Mouse (Mus musculus): ENCODE data around the gene A630001G21Rik. TPM values are rescaled to one million over a fixed set of nuclear protein-coding genes. Genes with fewer than 3 reads are reported as not detected.

Gene A630001G21Rik
- total RNA-seq, 2 experiments from 2014 or later: 0.36 to 0.43 TPM

DNA sequence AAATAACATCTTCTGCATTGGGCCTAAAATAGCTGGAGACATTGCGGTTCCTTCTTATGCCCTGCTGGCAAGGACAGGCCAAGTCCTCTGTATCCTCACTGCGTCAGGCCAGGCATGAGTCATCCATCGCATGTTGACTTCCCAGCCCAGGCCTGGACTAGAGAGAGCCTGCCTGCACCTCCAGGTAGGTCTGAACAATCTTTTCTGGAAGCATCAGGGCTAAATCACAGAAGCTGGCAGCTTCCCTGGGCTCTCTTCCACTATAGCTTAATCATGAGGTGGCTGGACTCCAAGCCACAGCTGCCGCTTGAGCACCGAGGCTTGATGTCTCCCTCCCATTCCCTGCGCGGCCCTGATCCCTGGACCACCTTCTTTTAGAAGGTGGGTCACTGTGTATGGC lies 3.3 kb downstream of the A630001G21Rik start:
- no peak for DNase-seq (ENCODE audit: low spot score in 2 of 2)

DNA sequence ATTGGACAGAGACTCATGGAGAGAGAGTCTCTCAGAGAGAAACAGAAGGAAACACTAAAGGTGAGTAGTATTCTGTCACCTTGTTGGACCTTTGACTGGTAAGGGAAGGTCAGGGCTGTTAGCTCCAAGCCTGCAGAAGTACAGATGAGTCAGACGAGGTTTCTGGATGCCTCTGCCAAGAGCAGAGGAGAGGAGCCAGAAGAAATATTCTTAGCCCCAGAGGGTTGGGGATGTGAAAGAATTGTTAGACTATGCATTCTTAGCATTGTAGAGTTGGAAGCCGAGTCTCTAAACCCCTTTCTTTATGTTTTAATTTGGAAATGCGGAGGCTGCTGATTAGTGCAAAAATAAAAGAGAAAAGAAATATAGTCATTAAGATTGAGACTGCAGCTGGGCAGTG lies 6.5 kb downstream of the A630001G21Rik start:
- no peak for DNase-seq (ENCODE audit: low spot score in 2 of 2)

DNA sequence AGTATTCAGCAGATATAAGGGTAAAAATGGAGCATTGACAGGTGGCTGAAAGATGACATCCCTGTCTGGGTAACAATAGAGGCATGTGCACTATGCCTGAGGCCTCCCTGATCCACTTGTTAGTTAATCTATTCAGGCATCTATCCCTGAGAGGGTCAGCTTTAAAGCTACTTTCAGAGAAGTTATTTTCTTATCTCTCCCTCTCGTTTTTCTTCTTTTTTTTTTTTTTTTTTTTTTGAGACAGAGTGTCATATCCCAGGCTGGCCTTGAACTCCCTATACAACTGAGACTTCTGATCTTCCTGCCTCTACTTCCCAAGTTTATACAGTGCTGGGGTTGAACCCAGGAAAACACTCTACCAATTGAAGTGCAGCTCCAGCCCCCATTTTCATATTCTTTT lies 10.7 kb downstream of the A630001G21Rik start:
- DNase-seq (ENCODE audit: low spot score in 2 of 2): no peak

DNA sequence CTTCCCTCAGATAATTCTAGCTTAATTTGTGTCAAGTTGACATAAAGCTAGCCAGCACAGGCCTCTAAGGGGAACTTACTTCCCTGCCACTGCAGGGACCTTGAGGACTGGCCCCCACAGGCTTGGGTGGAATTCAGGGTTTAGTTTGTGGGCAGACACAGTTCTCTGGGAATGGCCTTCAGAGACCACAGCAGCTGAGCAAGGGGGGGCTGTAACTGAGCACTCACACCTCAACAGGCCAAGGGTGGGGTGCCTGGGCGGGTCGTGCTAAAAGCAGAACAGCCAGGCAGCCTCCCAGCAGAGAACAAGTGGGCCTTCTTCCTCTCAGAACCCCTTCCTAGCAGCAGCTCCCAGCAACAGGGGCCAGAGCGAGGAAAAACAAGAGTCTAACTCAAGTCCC lies 12.3 kb downstream of the A630001G21Rik start:
- DNase-seq (ENCODE audit: low spot score in 2 of 2): no peak

DNA sequence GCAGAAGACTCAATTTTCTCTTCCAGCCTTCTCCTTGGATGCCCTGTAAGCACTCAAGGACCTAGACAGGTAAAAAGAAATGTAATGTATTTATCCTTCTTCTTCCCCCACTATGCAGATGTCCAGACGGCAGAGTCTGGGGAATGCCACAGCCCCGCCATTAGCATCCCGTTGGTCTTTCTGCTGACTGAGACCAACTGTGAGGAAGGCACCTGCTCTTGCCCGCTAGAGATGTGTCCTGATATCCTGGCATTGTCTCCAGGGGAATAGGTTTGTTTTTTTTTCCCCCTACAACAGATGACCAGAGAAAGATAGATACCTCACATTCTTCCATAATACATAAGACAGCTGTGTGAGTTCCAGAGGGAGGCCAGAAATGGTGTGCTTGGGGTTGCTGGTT lies 14.2 kb downstream of the A630001G21Rik start:
- DNase-seq (ENCODE audit: low spot score in 2 of 2): no peak

DNA sequence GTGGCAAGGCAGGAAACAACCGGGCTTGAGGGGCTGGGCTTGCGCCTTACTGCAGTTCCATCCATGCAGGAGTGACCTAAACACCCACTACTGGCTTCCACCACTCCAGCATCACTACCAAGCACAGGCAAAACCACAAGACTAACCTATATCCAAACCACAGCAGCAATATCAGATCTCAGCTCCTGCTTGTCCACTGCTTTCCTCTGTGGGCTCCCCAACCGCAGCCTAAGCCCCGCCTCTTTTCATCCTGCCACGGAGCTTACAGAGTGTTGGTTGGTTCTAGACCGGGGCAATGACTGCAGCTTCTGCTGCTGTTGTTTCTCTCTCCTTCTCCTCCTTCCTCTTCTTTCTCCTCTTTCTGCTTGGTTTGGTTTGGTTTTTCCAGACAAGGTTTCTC lies 15.1 kb downstream of the A630001G21Rik start:
- no peak for DNase-seq (ENCODE audit: low spot score in 2 of 2)

DNA sequence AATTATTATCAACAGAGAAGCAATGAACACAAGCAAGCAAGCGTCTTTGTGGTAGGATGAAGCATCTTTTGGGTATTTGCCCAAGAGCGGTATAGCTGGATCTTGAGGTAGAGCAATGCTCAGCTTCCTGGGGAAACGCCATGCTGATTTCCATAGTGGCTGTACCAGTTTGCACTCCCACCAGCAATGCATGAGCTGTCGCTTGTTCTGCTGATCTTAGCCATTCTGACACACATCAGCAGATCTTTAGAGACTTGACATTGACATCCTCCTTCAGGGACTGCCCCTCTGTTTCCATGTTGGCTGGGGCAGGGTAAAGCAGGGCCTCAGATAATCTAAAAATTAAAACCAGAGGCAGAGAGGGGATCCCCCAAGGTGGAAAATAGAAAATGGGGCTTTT lies 16.8 kb downstream of the A630001G21Rik start:
- no peak for DNase-seq (ENCODE audit: low spot score in 2 of 2)

DNA sequence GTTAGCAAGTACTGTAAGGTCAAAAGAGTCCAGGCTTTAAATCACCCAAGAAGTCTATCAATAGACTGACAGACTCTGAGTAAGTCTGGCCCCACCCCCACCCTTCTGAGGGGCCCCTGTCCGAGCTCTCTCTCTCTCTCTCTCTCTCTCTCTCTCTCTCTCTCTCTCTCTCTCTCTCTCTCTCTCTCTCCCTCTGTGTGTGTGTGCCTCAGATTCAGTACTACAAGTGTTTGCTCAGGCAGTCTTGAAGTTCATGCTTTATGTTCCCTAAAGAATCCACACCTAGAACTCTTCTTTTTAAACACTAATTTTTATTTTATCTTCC lies 19.5 kb downstream of the A630001G21Rik start:
- no peak for DNase-seq (ENCODE audit: low spot score in 2 of 2)

DNA sequence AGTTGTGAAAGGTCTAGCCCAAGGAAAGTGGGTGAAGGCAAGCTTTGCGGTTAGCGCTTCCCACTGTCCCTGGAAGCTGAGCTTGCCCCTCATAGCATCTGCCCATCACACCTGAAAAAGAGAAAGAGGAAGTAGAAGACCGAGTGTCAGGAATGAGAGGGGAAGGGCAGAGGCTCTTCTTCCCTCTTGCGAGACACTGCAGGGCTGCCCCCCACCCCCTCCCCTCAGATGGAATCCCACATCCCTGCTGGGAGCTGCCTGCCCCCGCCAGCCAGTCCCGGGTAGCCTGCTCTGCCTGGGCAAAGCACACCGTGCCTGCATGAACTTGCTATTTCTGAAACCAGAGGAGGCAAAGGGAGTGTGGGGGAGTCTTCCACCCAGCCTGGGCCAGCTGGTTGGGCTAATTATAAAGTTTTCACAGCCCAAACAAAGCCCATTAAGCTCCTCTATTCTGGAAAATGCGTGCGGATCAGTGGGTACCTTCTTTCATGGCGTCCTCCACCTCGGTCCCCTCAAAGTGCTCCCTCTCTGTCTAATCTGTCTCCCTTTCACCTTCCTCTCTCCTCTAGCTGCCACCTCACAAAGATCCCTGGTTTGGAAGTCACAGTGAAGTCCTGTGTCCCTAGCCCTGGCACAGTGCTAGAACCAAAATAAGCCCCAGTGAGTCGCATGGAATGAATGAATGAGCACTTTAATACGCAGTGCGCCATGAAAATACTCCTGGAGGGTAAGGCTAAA lies 20.0 kb downstream of the A630001G21Rik start:
- peak in 1 of 2 experiments; percentile 14 for DNase-seq (ENCODE audit: low spot score in 2 of 2)

DNA sequence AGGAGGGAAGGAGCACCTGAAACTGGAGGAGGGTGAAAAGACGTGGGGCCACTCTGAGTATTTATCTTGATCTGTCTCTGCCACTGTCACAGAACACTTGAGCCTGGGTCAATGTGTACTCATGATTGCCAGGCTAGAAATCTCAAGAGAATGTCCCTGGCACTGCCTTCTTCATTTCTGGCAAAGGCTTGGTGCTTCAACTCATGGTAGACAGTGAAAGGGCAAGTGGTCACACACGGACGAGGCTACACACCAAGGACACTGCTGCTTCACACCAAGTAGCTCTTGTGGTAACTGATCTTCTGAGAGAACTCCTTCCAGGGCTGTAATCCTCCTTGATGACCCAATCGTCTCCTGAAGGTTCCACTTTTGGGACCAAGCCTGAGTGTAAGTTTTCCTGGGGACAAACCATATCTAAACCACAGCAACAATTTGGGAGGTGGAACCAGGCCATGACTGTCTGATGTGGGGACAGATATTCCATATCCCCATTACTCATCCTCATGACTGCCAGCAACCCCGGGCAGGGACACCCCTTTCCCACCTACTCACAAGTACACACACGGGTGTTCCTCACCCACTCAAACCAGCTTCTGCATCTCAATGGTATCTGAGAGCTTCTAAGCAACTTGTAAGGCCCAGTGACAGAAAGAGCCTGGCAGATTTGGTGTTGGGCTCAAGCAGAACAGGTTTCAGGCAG lies 20.8 kb downstream of the A630001G21Rik start:
- no peak for DNase-seq (ENCODE audit: low spot score in 2 of 2)

DNA sequence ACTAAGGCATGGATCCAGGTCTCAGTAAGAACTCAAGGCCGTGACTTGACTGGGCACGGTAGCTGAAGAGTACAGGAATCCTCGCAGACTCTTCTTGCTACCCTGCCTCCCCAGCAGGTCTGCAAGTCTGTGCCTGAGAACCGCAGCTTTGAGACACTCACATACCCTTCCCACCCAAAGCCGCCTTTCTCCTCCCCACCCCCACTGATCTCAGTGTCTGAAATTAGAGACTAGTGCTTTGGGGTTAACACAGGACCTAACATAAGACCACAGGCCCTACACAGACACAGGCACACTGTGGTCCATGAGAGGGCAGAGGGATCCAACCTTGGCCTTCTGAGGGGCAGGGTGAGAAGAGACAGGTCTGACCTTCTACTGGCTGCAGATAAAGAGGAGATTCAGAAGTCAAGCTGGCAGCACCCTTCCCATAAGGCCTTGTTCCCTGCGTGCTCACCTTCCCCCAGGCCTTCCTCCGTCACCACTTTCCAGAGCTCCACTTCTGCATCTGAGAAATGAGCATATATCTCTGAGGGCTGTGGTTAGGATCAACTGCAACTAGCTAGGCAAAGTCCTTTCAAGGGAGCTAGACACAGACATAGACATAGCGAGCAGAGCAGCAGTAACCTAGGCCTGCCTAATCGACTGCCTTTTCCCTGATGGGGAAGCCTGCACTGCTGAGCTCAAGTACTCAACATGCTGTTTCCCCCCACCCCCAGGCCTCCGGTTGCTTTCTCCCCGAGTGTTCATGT lies 26.3 kb downstream of the A630001G21Rik start:
- DNase-seq (ENCODE audit: low spot score in 2 of 2): no peak

DNA sequence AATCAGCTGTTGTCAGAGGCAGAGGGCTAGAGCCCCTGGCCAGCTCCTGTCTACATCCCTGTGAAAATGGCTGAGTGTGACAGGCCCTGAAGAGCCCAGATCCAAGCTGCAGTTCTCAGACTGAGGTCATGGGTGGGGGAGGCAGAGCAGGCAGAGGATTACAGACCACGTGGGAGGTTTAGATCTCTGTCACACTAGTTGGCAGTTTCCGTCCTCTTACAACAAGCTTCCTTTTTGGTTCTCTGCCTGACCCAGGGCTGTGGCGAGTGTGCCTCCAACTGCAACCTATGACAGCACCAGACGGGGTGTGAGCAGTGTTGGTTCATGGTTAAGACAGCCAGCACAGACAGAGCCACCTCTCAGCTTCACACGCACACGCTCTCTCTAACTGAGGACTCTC lies 26.9 kb downstream of the A630001G21Rik start:
- peak in 1 of 2 experiments; percentile 13 for DNase-seq (ENCODE audit: low spot score in 2 of 2)

DNA sequence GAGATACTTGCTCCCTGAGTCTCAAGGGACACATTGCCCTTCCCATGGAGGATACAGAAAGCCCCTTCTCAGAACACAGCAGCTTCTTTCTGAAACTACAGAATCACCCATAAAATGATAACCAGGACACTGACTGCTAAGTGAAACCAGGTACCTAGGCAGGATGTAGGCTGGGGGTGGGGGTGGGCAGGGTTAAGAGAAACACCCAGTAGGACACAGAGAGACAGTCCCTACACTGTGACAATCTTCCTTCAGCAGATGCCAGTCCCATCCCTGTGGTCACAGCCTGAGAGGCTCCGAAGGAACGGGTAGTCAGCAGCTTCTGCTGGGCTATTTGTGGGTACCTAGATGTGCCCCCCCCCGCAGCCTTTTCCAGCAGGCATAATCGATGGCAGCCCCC lies 27.8 kb downstream of the A630001G21Rik start:
- DNase-seq (ENCODE audit: low spot score in 2 of 2): no peak

DNA sequence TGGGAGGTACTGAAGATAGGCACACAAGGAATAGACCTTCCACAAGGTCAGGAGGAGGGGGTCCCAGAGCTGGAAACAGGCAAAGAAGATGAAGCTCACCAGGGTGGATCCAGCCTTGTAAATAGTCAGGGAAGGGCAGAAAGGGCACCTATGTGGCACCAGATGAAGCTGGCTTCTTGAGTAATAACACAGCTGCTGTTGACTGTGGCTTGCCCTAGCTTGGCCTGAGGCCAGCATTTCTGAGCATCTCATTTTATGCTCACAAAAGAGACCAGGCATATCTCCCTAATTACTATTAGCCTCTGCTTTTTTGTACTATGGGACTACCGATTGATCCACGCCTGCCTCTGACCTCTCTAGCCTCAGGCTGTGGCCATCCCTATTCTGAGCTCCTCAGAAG lies 28.6 kb downstream of the A630001G21Rik start:
- no peak for DNase-seq (ENCODE audit: low spot score in 2 of 2)

DNA sequence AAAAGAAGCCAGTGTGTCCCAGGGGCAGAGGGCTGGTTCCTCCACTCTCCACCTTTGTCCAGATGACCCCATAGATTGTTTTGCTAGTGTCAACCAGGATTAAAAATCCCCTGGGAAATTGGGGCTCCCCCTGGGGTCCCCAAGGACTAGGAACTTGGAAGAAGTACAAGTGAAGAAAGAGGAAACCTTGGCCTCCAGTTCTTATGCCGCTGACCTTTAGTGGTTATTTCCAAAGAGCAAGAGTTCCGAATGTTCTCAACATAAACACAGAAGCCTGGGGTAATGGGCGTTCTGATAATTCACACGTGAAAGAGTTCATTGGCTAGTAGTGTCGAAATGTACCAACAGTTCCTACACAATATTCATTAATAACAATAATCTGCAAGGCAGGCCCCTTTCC lies 31.9 kb downstream of the A630001G21Rik start:
- no peak for DNase-seq (ENCODE audit: low spot score in 2 of 2)

DNA sequence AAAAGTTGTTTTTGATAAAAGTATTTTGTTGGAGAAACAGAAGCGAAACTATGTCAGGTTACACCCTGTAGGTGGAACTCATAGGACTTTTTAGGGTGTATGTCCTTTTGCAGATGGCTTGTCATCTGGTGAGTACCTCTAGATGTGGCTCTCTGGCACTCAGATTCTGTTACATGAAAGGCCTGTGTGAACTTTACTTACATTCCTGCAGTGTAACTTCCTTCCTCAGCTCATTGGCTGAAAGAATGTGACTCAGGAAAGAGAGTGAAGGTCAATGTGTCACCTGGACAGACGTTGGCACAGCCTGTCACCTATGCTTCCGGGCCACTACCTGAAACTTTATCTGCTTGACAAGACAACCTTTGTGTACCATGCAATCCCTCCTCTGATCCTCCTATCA lies 33.9 kb downstream of the A630001G21Rik start:
- no peak for DNase-seq (ENCODE audit: low spot score in 2 of 2)

DNA sequence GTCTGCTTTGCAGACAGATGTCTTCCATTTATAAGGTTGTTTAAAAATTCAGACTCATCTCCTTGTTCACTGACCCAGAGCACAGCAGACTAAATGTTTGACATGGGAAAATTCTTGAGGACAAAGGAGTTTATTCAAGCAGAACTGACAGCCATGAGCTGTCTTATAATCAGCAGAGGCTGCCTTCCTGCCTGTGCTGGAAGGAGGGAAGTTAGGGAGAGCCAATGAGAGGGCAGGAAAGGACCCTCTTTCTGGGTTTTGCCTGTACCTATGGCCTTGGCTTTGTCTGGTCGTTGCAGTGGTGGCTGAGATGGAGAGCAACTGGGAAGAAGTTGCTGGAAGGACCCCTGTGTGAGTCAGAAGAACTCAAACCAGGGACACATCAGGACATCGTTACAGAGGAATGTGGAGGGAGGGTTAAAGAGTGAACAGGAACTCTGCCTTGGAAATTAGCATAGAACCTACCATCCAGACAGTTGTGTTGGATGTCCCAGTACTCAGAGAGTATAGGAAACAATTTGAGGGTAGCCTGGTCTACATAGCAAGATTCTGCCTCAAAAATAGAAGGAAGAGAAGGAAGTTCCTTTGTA lies 35.4 kb downstream of the A630001G21Rik start:
- DNase-seq (ENCODE audit: low spot score in 2 of 2): no peak

DNA sequence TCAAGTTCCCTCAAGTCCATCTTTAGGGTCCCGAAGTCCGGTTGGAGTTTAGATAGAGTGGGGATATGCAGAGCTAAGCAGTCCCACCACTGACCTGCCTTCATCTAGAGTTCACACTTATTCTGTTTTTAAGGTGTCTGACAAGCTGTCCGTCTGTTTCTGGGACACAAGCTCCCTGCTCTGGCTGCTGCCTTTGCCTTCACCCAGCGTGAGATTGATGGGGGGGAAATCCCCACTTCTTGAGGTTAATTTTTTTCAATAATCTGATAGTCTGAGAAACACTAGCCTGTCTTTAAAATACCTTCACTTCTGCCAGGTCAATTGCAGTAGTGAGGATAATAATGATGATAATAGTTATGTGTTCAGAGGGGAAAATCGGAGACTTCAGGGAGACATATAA lies 36.1 kb downstream of the A630001G21Rik start:
- no peak for DNase-seq (ENCODE audit: low spot score in 2 of 2)

DNA sequence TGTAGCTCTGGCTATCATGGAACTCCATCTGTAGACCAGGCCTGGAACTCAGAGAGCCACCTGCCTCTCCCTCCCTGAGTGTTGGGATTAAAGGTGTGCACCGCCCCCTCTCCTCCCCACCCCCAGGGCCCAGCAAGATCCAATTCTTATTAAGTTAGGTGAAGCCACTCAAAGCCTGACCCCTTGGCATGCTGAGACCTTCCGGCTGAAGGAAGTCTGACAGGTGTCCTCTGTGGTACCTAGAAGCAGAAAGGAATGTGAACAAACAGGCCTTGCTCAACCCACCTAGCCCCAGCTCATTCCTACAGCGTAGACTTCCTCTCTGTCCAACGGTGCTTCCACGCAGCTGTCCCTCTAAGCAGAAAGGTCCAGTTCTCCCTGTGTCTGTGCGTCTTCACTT lies 37.5 kb downstream of the A630001G21Rik start:
- DNase-seq (ENCODE audit: low spot score in 2 of 2): no peak

DNA sequence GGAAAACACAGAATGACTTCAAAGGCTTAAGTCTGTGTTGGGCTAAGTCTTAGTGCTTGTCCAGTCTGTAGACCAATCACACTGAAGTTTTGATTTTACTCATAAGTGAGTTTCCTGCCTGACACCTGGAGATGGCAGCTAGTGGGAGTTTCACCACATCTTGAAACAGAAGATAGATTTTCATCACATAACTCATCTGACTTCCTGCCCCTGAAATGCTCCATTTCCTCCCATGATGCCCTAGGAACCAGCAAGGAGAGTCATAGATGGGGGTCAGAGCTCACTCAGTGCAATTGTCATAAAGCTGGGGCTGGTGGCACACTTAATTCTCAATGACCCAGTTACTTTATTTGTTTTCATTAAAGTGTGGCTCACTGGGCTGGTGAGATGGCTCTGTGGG lies 38.6 kb downstream of the A630001G21Rik start:
- no peak for DNase-seq (ENCODE audit: low spot score in 2 of 2)

DNA sequence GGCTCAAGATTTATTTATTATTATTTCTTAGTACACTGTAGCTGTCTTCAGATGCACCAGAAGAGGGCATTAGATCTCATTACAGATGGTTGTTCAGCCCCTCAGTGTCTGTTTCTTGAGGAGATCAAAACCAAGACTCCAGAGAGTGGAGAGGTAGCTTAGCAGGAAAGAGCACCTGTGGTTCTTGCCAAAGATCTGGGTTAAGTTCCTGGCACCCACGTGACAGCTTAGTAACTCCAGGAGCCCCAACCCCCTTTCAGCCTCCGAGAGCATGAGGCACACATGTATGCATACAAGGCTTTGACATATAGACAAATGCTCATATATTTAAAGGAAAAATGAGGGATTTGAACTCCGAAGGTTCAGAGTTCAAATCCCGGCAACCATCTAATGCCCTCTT lies 39.4 kb downstream of the A630001G21Rik start:
- DNase-seq (ENCODE audit: low spot score in 2 of 2): no peak
